Mouse (Mus musculus): ENCODE measurements around the gene Cdr2. TPM values are rescaled to one million over a fixed set of nuclear protein-coding genes. Genes with fewer than 3 reads are reported as not detected.
"Not testable (repeated sequence)": the region's sequence is repeated elsewhere in the genome, so short reads cannot be mapped to it uniquely, and the experiment has no call there.

Gene Cdr2
- polyA plus RNA-seq, 1 experiment from 2014 or later = 16.0 TPM

DNA sequence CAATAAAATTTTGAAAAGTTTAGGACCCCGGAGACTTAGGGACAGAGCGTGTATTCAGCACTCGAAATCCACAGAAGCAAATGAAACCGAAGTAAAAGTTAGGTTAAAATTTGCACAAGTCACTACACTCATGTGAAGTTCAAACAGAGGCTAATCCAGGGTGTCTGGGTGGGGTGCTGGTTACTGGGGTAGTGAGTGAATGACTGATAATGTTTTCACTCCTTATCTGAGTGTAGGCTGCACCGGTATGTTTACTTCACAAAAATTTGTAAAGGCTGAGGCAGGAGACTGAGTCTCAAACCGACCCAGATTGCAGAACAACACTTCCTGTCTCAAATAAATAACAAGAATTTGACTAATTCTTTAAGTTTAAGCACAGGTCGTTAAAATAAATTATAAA, 12.9 kb downstream of the Cdr2 start:
- ATAC-seq (ENCODE audit: insufficient number of reproducible peaks, insufficient read depth, low FRiP score, low TSS enrichment, low read depth) = no peak
- H3K4me3 ChIP-seq (replicated peaks) = no peak overlapping the region
- peaks cover 17% of the 10 kb centered on the region for H3K36me3 ChIP-seq
- no peaks in the 10 kb centered on the region for H3K27me3 ChIP-seq
- no peak overlapping the region for H3K4me2 ChIP-seq
- 88% methylated on average over 7 of the region's 7 CpGs for WGBS
- H3K4me1 ChIP-seq (replicated peaks) = no peaks in the 10 kb centered on the region
- no peak overlapping the region for H3K9ac ChIP-seq (replicated peaks)
- no peak overlapping the region for H3K27ac ChIP-seq
- H3K9me3 ChIP-seq = no peaks in the 10 kb centered on the region

- peaks cover 42% of the 10 kb centered on the region for H3K36me3 ChIP-seq
- no peaks in the 10 kb centered on the region for H3K27me3 ChIP-seq
- H3K4me2 ChIP-seq = no peak overlapping the region
- H3K4me1 ChIP-seq (replicated peaks) = no peaks in the 10 kb centered on the region
- ATAC-seq (ENCODE audit: insufficient number of reproducible peaks, insufficient read depth, low FRiP score, low TSS enrichment, low read depth) = no peak
- H3K27ac ChIP-seq = no peak overlapping the region
- WGBS = 92% methylated on average over 5 of the region's 5 CpGs
- H3K4me3 ChIP-seq (replicated peaks) = no peak overlapping the region
- no peak overlapping the region for H3K9ac ChIP-seq (replicated peaks)
- H3K9me3 ChIP-seq = no peaks in the 10 kb centered on the region
These were observed 19.0 kb downstream of the Cdr2 start for GRCm38 (mm10) chr7:120963126-120963525.

- no peak overlapping the region for H3K4me2 ChIP-seq
- no peaks in the 10 kb centered on the region for H3K9me3 ChIP-seq
- H3K36me3 ChIP-seq = peaks cover 43% of the 10 kb centered on the region
- no peak for ATAC-seq (ENCODE audit: insufficient number of reproducible peaks, insufficient read depth, low FRiP score, low TSS enrichment, low read depth)
- whole genome bisulfite sequencing = 67% methylated on average over 3 of the region's 3 CpGs
- no peaks in the 10 kb centered on the region for H3K27me3 ChIP-seq
- no peak overlapping the region for H3K9ac ChIP-seq (replicated peaks)
- no peak overlapping the region for H3K4me3 ChIP-seq (replicated peaks)
- H3K27ac ChIP-seq = no peak overlapping the region
- H3K4me1 ChIP-seq (replicated peaks) = no peaks in the 10 kb centered on the region
These were observed 20.2 kb downstream of the Cdr2 start for GRCm38 (mm10) chr7:120961893-120962292.

DNA sequence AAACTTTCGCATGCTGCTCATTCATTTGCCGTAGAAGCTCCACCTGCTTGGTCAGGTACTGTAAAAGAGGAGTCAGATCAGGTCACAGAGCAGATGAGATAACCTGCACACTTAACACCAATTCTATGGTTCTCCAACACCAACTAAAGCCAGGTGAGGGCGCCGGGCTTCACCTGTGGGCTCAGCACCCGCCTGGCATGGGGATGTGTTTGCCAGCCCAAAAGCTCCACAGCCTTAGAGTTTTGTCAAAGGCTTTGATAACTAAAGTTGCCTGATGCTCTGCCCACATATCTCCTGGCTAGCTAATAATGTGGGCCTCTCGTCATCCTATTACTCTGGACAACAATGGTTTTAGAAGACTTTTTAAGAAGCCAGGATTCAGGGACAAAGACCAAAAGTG, 21.5 kb downstream of the Cdr2 start:
- no peak overlapping the region for H3K4me3 ChIP-seq (replicated peaks)
- H3K4me1 ChIP-seq (replicated peaks) = no peaks in the 10 kb centered on the region
- H3K36me3 ChIP-seq = peaks cover 56% of the 10 kb centered on the region
- H3K4me2 ChIP-seq = no peak overlapping the region
- WGBS = 83% methylated on average over 6 of the region's 6 CpGs
- no peaks in the 10 kb centered on the region for H3K9me3 ChIP-seq
- no peaks in the 10 kb centered on the region for H3K27me3 ChIP-seq
- H3K9ac ChIP-seq (replicated peaks) = no peak overlapping the region
- ATAC-seq (ENCODE audit: insufficient number of reproducible peaks, insufficient read depth, low FRiP score, low TSS enrichment, low read depth) = no peak
- H3K27ac ChIP-seq = no peak overlapping the region

- Histone ChIP-seq H3K4me1 (replicated peaks) (no peaks in the 10 kb centered on the region), H3K9ac (replicated peaks) (no peak overlapping the region), H3K27ac (no peak overlapping the region), H3K4me2 (no peak overlapping the region), H3K4me3 (replicated peaks) (no peak overlapping the region), H3K36me3 (peaks cover 56% of the 10 kb centered on the region), H3K9me3 (no peaks in the 10 kb centered on the region), H3K27me3 (no peaks in the 10 kb centered on the region)
- ATAC-seq (ENCODE audit: insufficient number of reproducible peaks, insufficient read depth, low FRiP score, low TSS enrichment, low read depth) = no peak
- 84% methylated on average over 2 of the region's 2 CpGs for WGBS
These were observed 22.0 kb downstream of the Cdr2 start for GRCm38 (mm10) chr7:120960116-120960515.

DNA sequence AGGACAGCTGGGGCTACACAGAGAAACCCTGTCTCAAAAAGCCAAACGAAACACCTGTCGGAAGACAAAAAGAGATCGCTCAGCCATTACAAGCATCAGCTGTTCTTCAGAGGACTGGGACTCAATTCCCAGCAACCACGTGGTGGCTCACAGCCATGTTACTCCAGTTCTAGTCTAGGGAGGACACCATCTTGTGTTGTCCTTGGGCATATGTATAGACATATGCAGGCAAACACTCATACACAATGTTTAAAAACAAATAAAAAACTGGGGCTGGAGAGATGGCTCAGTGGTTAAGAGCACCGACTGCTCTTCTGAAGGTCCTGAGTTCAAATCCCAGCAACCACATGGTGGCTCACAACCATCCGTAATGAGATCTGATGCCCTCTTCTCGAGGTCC, 28.5 kb downstream of the Cdr2 start:
- ATAC-seq (ENCODE audit: insufficient number of reproducible peaks, insufficient read depth, low FRiP score, low TSS enrichment, low read depth); H3K9ac ChIP-seq (replicated peaks): not testable (repeated sequence)
- peaks cover 51% of the 10 kb centered on the region for H3K36me3 ChIP-seq

DNA sequence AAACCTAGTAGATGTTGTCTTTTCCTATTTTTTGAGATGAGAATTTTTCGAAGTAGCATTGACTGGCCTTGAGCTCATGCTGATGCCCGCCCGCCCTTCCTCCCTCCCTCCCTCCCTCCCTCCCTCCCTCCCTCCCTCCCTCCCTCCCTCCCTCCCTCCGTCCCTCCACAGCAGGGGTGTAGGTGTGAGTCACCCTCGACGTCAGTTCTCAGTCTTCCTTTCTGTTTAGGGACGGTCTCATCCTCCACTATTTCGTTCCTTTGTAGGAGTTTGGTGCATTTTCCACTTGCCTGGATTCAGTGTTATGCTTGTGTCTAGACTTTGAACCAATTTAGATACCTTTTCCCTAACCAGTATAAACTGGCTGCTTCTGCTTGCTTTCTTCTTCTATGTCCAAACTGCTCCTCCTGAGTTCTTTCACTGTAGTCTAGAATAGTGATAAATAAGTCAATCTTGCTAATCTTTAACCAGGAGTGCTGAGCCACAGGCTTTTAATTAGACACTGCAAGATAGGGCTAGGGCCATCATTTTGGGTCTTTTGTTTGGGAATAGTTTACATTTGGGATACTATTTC, 38.1 kb downstream of the Cdr2 start:
- Histone ChIP-seq H3K9me3 (no peaks in the 10 kb centered on the region), H3K36me3 (peaks cover 76% of the 10 kb centered on the region), H3K4me2 (no peak overlapping the region), H3K9ac (replicated peaks) (no peak overlapping the region), H3K4me3 (replicated peaks) (no peak overlapping the region), H3K27ac (no peak overlapping the region), H3K27me3 (no peaks in the 10 kb centered on the region), H3K4me1 (replicated peaks) (no peaks in the 10 kb centered on the region)
- 63% methylated on average over 8 of the region's 8 CpGs for WGBS
- ATAC-seq (ENCODE audit: insufficient number of reproducible peaks, insufficient read depth, low FRiP score, low TSS enrichment, low read depth) = no peak

More for the DNA sequence above, 28.5 kb downstream of the Cdr2 start:
- H3K4me1 ChIP-seq (replicated peaks); H3K4me2 ChIP-seq; H3K27ac ChIP-seq; H3K4me3 ChIP-seq (replicated peaks); H3K9me3 ChIP-seq; H3K27me3 ChIP-seq: not testable (repeated sequence)
- 89% methylated on average over 7 of the region's 7 CpGs for WGBS

DNA sequence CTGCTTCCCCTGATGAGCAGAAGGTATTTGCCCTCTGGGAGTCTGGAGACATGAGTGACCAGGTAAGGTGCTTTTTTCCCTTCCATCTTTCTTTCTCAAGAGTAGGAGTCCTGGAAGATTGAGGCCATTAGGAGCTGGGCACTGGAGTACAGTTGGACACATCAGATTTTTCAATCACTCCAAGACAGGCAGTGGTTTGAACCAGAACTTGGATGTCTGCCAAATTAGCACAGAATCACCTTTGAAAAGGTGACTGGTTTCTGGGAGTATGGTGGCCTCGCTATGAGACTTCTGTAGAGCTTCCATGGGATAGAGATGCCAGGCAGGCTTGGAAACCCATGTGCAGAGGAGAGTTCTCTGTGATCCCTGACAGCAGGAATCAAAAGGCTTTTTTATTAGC, 39.6 kb downstream of the Cdr2 start:
- Histone ChIP-seq H3K4me2 (no peak overlapping the region), H3K9ac (replicated peaks) (no peak overlapping the region), H3K27me3 (no peaks in the 10 kb centered on the region), H3K4me1 (replicated peaks) (no peaks in the 10 kb centered on the region), H3K36me3 (peaks cover 78% of the 10 kb centered on the region), H3K9me3 (no peaks in the 10 kb centered on the region), H3K27ac (no peak overlapping the region), H3K4me3 (replicated peaks) (no peak overlapping the region)
- ATAC-seq (ENCODE audit: insufficient number of reproducible peaks, insufficient read depth, low FRiP score, low TSS enrichment, low read depth) = no peak
- WGBS = 74% methylated on average over 1 of the region's 1 CpGs

GRCm38 (mm10) chr7:120941214-120941613, 40.9 kb downstream of the Cdr2 start:
- Histone ChIP-seq H3K4me1 (replicated peaks) (no peaks in the 10 kb centered on the region), H3K4me3 (replicated peaks) (no peak overlapping the region), H3K4me2 (no peak overlapping the region), H3K9me3 (no peaks in the 10 kb centered on the region), H3K36me3 (peaks cover 86% of the 10 kb centered on the region), H3K27ac (no peak overlapping the region), H3K27me3 (no peaks in the 10 kb centered on the region), H3K9ac (replicated peaks) (no peak overlapping the region)
- 94% methylated on average over 6 of the region's 6 CpGs for WGBS
- no peak for ATAC-seq (ENCODE audit: insufficient number of reproducible peaks, insufficient read depth, low FRiP score, low TSS enrichment, low read depth)

GRCm38 (mm10) chr7:120940343-120940742, 41.8 kb downstream of the Cdr2 start:
- Histone ChIP-seq H3K4me1 (replicated peaks) (no peaks in the 10 kb centered on the region), H3K4me2 (no peak overlapping the region), H3K9ac (replicated peaks) (no peak overlapping the region), H3K4me3 (replicated peaks) (no peak overlapping the region), H3K36me3 (peaks cover 91% of the 10 kb centered on the region), H3K9me3 (no peaks in the 10 kb centered on the region), H3K27ac (no peak overlapping the region), H3K27me3 (no peaks in the 10 kb centered on the region)
- WGBS = 94% methylated on average over 12 of the region's 12 CpGs
- ATAC-seq (ENCODE audit: insufficient number of reproducible peaks, insufficient read depth, low FRiP score, low TSS enrichment, low read depth) = no peak

GRCm38 (mm10) chr7:120938206-120938605, 43.9 kb downstream of the Cdr2 start:
- H3K36me3 ChIP-seq = peaks cover 96% of the 10 kb centered on the region
- H3K27me3 ChIP-seq = no peaks in the 10 kb centered on the region
- no peak for ATAC-seq (ENCODE audit: insufficient number of reproducible peaks, insufficient read depth, low FRiP score, low TSS enrichment, low read depth)
- no peak overlapping the region for H3K4me2 ChIP-seq
- H3K4me1 ChIP-seq (replicated peaks) = no peaks in the 10 kb centered on the region
- H3K4me3 ChIP-seq (replicated peaks) = no peak overlapping the region
- H3K9ac ChIP-seq (replicated peaks) = no peak overlapping the region
- no peak overlapping the region for H3K27ac ChIP-seq
- WGBS = 92% methylated on average over 9 of the region's 9 CpGs
- no peaks in the 10 kb centered on the region for H3K9me3 ChIP-seq

DNA sequence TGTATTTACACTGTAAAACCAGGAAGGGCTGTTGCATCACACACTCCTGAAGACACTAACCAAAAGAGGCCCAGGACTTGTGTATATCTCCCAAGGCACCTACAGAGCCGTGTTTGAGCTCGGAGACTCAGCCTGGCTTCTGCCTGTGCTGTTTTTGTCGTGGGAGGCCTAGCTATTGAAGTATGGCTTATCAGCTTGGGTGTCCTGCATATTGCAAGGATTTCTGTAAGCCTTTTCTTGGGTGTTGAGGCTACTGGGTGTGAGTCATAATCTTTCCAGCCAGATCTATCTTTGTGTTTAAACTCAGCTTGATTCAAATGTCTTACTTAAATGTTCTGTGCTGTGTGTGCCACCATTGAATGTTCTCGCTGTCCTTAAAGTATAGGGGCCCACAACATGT, 45.6 kb downstream of the Cdr2 start:
- 93% methylated on average over 4 of the region's 4 CpGs for WGBS
- ATAC-seq (ENCODE audit: insufficient number of reproducible peaks, insufficient read depth, low FRiP score, low TSS enrichment, low read depth) = no peak
- no peaks in the 10 kb centered on the region for H3K4me1 ChIP-seq (replicated peaks)
- no peaks in the 10 kb centered on the region for H3K9me3 ChIP-seq
- H3K4me3 ChIP-seq (replicated peaks) = no peak overlapping the region
- no peak overlapping the region for H3K27ac ChIP-seq
- no peak overlapping the region for H3K9ac ChIP-seq (replicated peaks)
- H3K4me2 ChIP-seq = no peak overlapping the region
- no peaks in the 10 kb centered on the region for H3K27me3 ChIP-seq
- peaks cover 95% of the 10 kb centered on the region for H3K36me3 ChIP-seq
